Mouse (Mus musculus): ENCODE results near the gene Madd.

DNA sequence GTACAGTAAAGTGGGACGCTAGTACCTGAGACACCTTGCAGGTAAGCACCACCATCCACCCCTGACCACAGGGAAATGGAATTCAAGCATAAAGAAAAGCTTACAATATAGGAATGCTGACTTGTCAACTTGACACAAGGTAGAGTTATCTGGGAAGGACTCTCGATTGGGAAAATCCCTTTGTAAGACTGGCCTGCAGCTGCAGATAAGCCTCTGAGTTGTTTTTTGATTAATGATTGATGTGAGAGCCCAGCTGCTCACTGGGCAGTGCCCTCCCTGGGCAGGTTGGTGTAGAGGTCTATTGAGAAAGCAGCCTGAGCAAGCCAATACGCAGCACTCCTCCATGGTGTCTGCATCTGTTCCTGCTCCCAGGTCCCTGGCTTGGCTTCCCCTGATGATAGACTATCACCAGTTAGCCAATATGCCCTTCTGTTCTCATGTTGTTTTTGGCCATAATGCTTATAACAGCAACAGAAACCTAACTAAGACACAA, 30.7 kb downstream of the Madd start:
- no peak for TF ChIP-seq CTCF (IDR thresholded peaks at IDR 0.05; ENCODE audit: extremely low read depth, insufficient read length, insufficient replicate concordance, low read depth, low read length)
- TF ChIP-seq POLR2A (IDR thresholded peaks at IDR 0.05; ENCODE audit: low read depth, low read length), result no peak

Measured in small intestine, adult 2 months (tissue).